Mouse (Mus musculus): Measurements from ENCODE around the gene Adamts12. TPM values are rescaled to one million over a fixed set of nuclear protein-coding genes. Genes with fewer than 3 reads are reported as not detected.
A peak's percentile ranks its signal among the peaks of the same experiment; 100 is the strongest.

Gene Adamts12
- polyA plus RNA-seq (2014; fragmentation: Nextera tagmentation; extraction: Ambion mirVana) = 1.4 TPM in 2 replicates

- 5% methylated on average over 25 of the region's 25 CpGs for WGBS
- no peaks in the 10 kb centered on the region for H3K27me3 ChIP-seq (replicated peaks; ENCODE audit: control insufficient read depth, insufficient read depth, low read length)
- H3K4me1 ChIP-seq (replicated peaks; ENCODE audit: control insufficient read depth, insufficient read depth, low read length) = peaks cover 4% of the 10 kb centered on the region; the same call in 1 of the 2 replicates
- H3K27ac ChIP-seq (ENCODE audit: low read depth, low read length) = peak within 1 kb of the TSS; percentile 59
- H3K36me3 ChIP-seq (ENCODE audit: control insufficient read depth, insufficient read depth, low read length) = no peaks in the 10 kb centered on the region
- peak within 1 kb of the TSS; percentile 11; the same call in 1 of the 2 replicates for H3K9ac ChIP-seq (ENCODE audit: low read depth, low read length)
- peak; percentile 57 for ATAC-seq (replicated peaks; ENCODE audit: low FRiP score)
- peak within 1 kb of the TSS; percentile 57 for H3K4me2 ChIP-seq
- DNase-seq (ENCODE audit: low spot score) = peak; percentile 44
- H3K4me3 ChIP-seq (ENCODE audit: low read depth, low read length) = peak within 1 kb of the TSS; percentile 32
- H3K9me3 ChIP-seq (ENCODE audit: control insufficient read depth, low read length) = no peaks in the 10 kb centered on the region
Observed at GRCm38 (mm10) chr15:11064558-11065411, at the start of gene Adamts12. TSS of gene Adamts12 (plus strand) at chr15:11064790.

GRCm38 (mm10) chr15:11014931-11015330, 49.7 kb upstream of the Adamts12 start:
- WGBS = 45% methylated on average over 2 of the region's 2 CpGs
- Histone ChIP-seq H3K9me3 (ENCODE audit: control insufficient read depth, low read length) (no peaks in the 10 kb centered on the region), H3K4me3 (ENCODE audit: low read depth, low read length) (no peak overlapping the region), H3K27me3 (replicated peaks; ENCODE audit: control insufficient read depth, insufficient read depth, low read length) (no peaks in the 10 kb centered on the region), H3K4me1 (replicated peaks; ENCODE audit: control insufficient read depth, insufficient read depth, low read length) (no peaks in the 10 kb centered on the region), H3K27ac (ENCODE audit: low read depth, low read length) (no peak overlapping the region), H3K36me3 (ENCODE audit: control insufficient read depth, insufficient read depth, low read length) (no peaks in the 10 kb centered on the region), H3K9ac (ENCODE audit: low read depth, low read length) (no peak overlapping the region), H3K4me2 (no peak overlapping the region)
- ATAC-seq (replicated peaks; ENCODE audit: low FRiP score) (no peak), DNase-seq (ENCODE audit: low spot score) (no peak)

- no peak for ATAC-seq (replicated peaks; ENCODE audit: low FRiP score)
- Histone ChIP-seq H3K9ac (ENCODE audit: low read depth, low read length) (no peak overlapping the region), H3K4me1 (replicated peaks; ENCODE audit: control insufficient read depth, insufficient read depth, low read length) (no peaks in the 10 kb centered on the region), H3K36me3 (ENCODE audit: control insufficient read depth, insufficient read depth, low read length) (no peaks in the 10 kb centered on the region), H3K27ac (ENCODE audit: low read depth, low read length) (no peak overlapping the region; the same call in 1 of the 2 replicates), H3K4me3 (ENCODE audit: low read depth, low read length) (no peak overlapping the region), H3K9me3 (ENCODE audit: control insufficient read depth, low read length) (no peaks in the 10 kb centered on the region), H3K27me3 (replicated peaks; ENCODE audit: control insufficient read depth, insufficient read depth, low read length) (no peaks in the 10 kb centered on the region), H3K4me2 (no peak overlapping the region)
- no peak for DNase-seq (ENCODE audit: low spot score)
- 52% methylated on average over 4 of the region's 4 CpGs for WGBS
Observed at GRCm38 (mm10) chr15:11026801-11027561, 37.6 kb upstream of the Adamts12 start.

- H3K27ac ChIP-seq (ENCODE audit: low read depth, low read length) = no peak overlapping the region
- H3K9ac ChIP-seq (ENCODE audit: low read depth, low read length) = no peak overlapping the region
- H3K36me3 ChIP-seq (ENCODE audit: control insufficient read depth, insufficient read depth, low read length) = no peaks in the 10 kb centered on the region
- WGBS = 78% methylated on average over 3 of the region's 3 CpGs
- H3K4me1 ChIP-seq (replicated peaks; ENCODE audit: control insufficient read depth, insufficient read depth, low read length) = no peaks in the 10 kb centered on the region
- peaks cover 10% of the 10 kb centered on the region for H3K27me3 ChIP-seq (replicated peaks; ENCODE audit: control insufficient read depth, insufficient read depth, low read length)
- DNase-seq (ENCODE audit: low spot score) = no peak
- no peak for ATAC-seq (replicated peaks; ENCODE audit: low FRiP score)
- H3K4me2 ChIP-seq = no peak overlapping the region
- no peaks in the 10 kb centered on the region for H3K9me3 ChIP-seq (ENCODE audit: control insufficient read depth, low read length)
- H3K4me3 ChIP-seq (ENCODE audit: low read depth, low read length) = no peak overlapping the region
Observed at GRCm38 (mm10) chr15:11030188-11030587, 34.4 kb upstream of the Adamts12 start.

- no peak overlapping the region for H3K27ac ChIP-seq (ENCODE audit: low read depth, low read length)
- H3K9ac ChIP-seq (ENCODE audit: low read depth, low read length) = no peak overlapping the region
- H3K4me2 ChIP-seq = peak overlapping the region; percentile 61
- peaks cover 6% of the 10 kb centered on the region for H3K4me1 ChIP-seq (replicated peaks; ENCODE audit: control insufficient read depth, insufficient read depth, low read length)
- WGBS = 7% methylated on average over 34 of the region's 34 CpGs
- no peak for DNase-seq (ENCODE audit: low spot score)
- H3K9me3 ChIP-seq (ENCODE audit: control insufficient read depth, low read length) = no peaks in the 10 kb centered on the region
- H3K27me3 ChIP-seq (replicated peaks; ENCODE audit: control insufficient read depth, insufficient read depth, low read length) = peaks cover 41% of the 10 kb centered on the region
- H3K4me3 ChIP-seq (ENCODE audit: low read depth, low read length) = peak overlapping the region; percentile 35
- H3K36me3 ChIP-seq (ENCODE audit: control insufficient read depth, insufficient read depth, low read length) = no peaks in the 10 kb centered on the region
- ATAC-seq (replicated peaks; ENCODE audit: low FRiP score) = no peak
Observed at GRCm38 (mm10) chr15:11035947-11036474, 28.6 kb upstream of the Adamts12 start.

GRCm38 (mm10) chr15:11036535-11037375, 27.8 kb upstream of the Adamts12 start:
- H3K36me3 ChIP-seq (ENCODE audit: control insufficient read depth, insufficient read depth, low read length) = no peaks in the 10 kb centered on the region
- H3K4me1 ChIP-seq (replicated peaks; ENCODE audit: control insufficient read depth, insufficient read depth, low read length) = peaks cover 6% of the 10 kb centered on the region
- no peak overlapping the region for H3K9ac ChIP-seq (ENCODE audit: low read depth, low read length)
- H3K4me3 ChIP-seq (ENCODE audit: low read depth, low read length) = peak overlapping the region; percentile 35
- no peak overlapping the region for H3K27ac ChIP-seq (ENCODE audit: low read depth, low read length)
- peak overlapping the region; percentile 61 for H3K4me2 ChIP-seq
- ATAC-seq (replicated peaks; ENCODE audit: low FRiP score) (no peak), DNase-seq (ENCODE audit: low spot score) (no peak)
- no peaks in the 10 kb centered on the region for H3K9me3 ChIP-seq (ENCODE audit: control insufficient read depth, low read length)
- WGBS = 6% methylated on average over 49 of the region's 49 CpGs
- H3K27me3 ChIP-seq (replicated peaks; ENCODE audit: control insufficient read depth, insufficient read depth, low read length) = peaks cover 41% of the 10 kb centered on the region

- Histone ChIP-seq H3K4me3 (ENCODE audit: low read depth, low read length) (peak overlapping the region; percentile 35), H3K9ac (ENCODE audit: low read depth, low read length) (no peak overlapping the region), H3K27ac (ENCODE audit: low read depth, low read length) (no peak overlapping the region), H3K9me3 (ENCODE audit: control insufficient read depth, low read length) (no peaks in the 10 kb centered on the region), H3K27me3 (replicated peaks; ENCODE audit: control insufficient read depth, insufficient read depth, low read length) (peaks cover 41% of the 10 kb centered on the region), H3K4me2 (peak overlapping the region; percentile 61), H3K4me1 (replicated peaks; ENCODE audit: control insufficient read depth, insufficient read depth, low read length) (peaks cover 6% of the 10 kb centered on the region), H3K36me3 (ENCODE audit: control insufficient read depth, insufficient read depth, low read length) (no peaks in the 10 kb centered on the region)
- ATAC-seq (replicated peaks; ENCODE audit: low FRiP score) = no peak
- WGBS = 13% methylated on average over 8 of the region's 8 CpGs
- peak; percentile 37 for DNase-seq (ENCODE audit: low spot score)
Observed at GRCm38 (mm10) chr15:11037376-11037695, 27.3 kb upstream of the Adamts12 start.

- H3K4me2 ChIP-seq = peak within 1 kb of the TSS; percentile 61
- peaks cover 6% of the 10 kb centered on the region for H3K4me1 ChIP-seq (replicated peaks; ENCODE audit: control insufficient read depth, insufficient read depth, low read length)
- H3K9me3 ChIP-seq (ENCODE audit: control insufficient read depth, low read length) = no peaks in the 10 kb centered on the region
- no peak within 1 kb of the TSS for H3K27ac ChIP-seq (ENCODE audit: low read depth, low read length)
- ATAC-seq (replicated peaks; ENCODE audit: low FRiP score) (no peak), DNase-seq (ENCODE audit: low spot score) (no peak)
- no peaks in the 10 kb centered on the region for H3K36me3 ChIP-seq (ENCODE audit: control insufficient read depth, insufficient read depth, low read length)
- WGBS = 8% methylated on average over 16 of the region's 16 CpGs
- peaks cover 41% of the 10 kb centered on the region for H3K27me3 ChIP-seq (replicated peaks; ENCODE audit: control insufficient read depth, insufficient read depth, low read length)
- peak within 1 kb of the TSS; percentile 35 for H3K4me3 ChIP-seq (ENCODE audit: low read depth, low read length)
- no peak within 1 kb of the TSS for H3K9ac ChIP-seq (ENCODE audit: low read depth, low read length)
Observed at GRCm38 (mm10) chr15:11037711-11038110, 26.9 kb upstream of the Adamts12 start, which contains the start of gene Rxfp3. TSS of gene Rxfp3 (minus strand) at chr15:11037991.
